Mouse (Mus musculus): ENCODE measurements around the gene Ptpru.

GRCm38 (mm10) chr4:131875242-131875641, 37.2 kb upstream of the Ptpru start:
- TF ChIP-seq POLR2A (IDR thresholded peaks at IDR 0.05; ENCODE audit: low read depth, low read length) (no peak), CTCF (IDR thresholded peaks at IDR 0.05; ENCODE audit: extremely low read depth, insufficient read length, insufficient replicate concordance, low read depth, low read length) (no peak)
